Mouse (Mus musculus) lung, embryonic 15.5 days (tissue): ENCODE measurements at regions not wholly inside any gene's neighbourhood (a gene's known extent, or its start where the extent isn't known, plus 50 kb on each side); places are given as distances from the start of the nearest gene placed in this dataset.

ENCODE experiments used
- ATAC-seq: fragments of 200-750 bp; cut with Nextera tagmentation; 2 replicates; pipeline ENCODE4 v1.8.0; 2017; ENCODE audit warnings: moderate number of reproducible peaks, borderline replicate concordance; ENCODE audit not compliant: low FRiP score, low TSS enrichment; ENCODE audit errors: extremely low read depth
- H3K27ac ChIP-seq: fragments of 300-500 bp; sonication (generic); 2 replicates; pipeline ENCODE4 v1.5.1; 2015; ENCODE audit warnings: moderate library complexity, mild to moderate bottlenecking, inconsistent platforms
- H3K27me3 ChIP-seq: fragments of 300-500 bp; sonication (generic); 2 replicates; pipeline ENCODE4 v1.6.1; 2015; ENCODE audit warnings: inconsistent platforms
- H3K36me3 ChIP-seq: fragments of 300-500 bp; sonication (generic); 2 replicates; pipeline ENCODE4 v1.6.1; 2015; ENCODE audit warnings: inconsistent platforms
- H3K4me1 ChIP-seq: fragments of 300-500 bp; sonication (generic); 2 replicates; pipeline ENCODE4 v1.6.1; 2015; ENCODE audit warnings: inconsistent platforms
- H3K4me2 ChIP-seq: fragments of 300-500 bp; sonication (generic); 2 replicates; pipeline ENCODE4 v1.6.1; 2015; ENCODE audit warnings: inconsistent platforms, mild to moderate bottlenecking, moderate library complexity
- H3K4me3 ChIP-seq: fragments of 300-500 bp; sonication (generic); 2 replicates; pipeline ENCODE4 v1.5.1; 2015; ENCODE audit warnings: mild to moderate bottlenecking, inconsistent platforms
- H3K9ac ChIP-seq: fragments of 300-500 bp; sonication (generic); 2 replicates; pipeline ENCODE4 v1.6.1; 2015; ENCODE audit warnings: inconsistent platforms
- H3K9me3 ChIP-seq: fragments of 300-500 bp; sonication (generic); 2 replicates; pipeline ENCODE4 v1.6.1; 2016; ENCODE audit warnings: inconsistent platforms
- WGBS: fragments of 180-500 bp; shearing (Covaris S2); methylation state at CpG from one replicate; pipeline ENCODE4 v1.1.7; 2015; 5-methylcytosine and 5-hydroxymethylcytosine counted together

DNA sequence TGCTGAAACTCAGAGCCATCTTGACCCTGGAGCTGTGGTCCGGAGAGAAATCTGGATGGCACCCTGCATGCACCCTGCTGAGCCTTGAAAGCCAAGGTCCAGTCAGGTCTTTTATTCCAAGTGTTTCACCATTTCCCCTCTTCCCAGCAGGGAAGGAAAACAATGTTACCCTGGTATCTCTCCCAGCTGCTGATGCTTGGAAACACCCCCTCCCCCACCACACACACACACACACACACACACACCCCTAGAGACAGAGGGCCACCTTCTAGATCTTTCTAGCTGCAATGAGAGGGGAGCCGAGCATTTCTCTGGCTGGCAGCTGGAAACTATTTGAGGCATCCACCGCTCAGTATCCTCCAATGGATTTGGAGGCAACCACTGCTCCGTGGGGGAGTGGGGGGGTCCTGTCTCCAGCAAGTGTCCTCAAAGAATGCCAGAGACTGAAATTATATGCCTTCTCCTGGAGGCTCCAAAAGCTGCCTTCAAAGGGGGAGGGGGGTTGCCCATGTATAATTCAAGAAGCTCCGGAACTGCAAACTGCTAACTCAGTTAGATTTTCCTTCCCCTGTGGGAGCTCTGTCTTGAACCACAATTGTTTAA, 87.2 kb upstream of the Med13l start:
- ATAC-seq: no peak
- Histone ChIP-seq H3K27ac (no peak overlapping the region), H3K9ac (no peak overlapping the region)

GRCm38 (mm10) chr5:118476597-118476996, 83.9 kb upstream of the Med13l start:
- ATAC-seq: no peak
- no peaks in the 10 kb centered on the region for H3K36me3 ChIP-seq
- no peak overlapping the region for H3K4me2 ChIP-seq
- H3K9ac ChIP-seq: no peak overlapping the region
- H3K27ac ChIP-seq: no peak overlapping the region
- no peak overlapping the region for H3K4me3 ChIP-seq
- no peaks in the 10 kb centered on the region for H3K9me3 ChIP-seq
- H3K27me3 ChIP-seq: no peaks in the 10 kb centered on the region
- WGBS: 68% methylated on average over 5 of the region's 5 CpGs
- peaks cover 17% of the 10 kb centered on the region for H3K4me1 ChIP-seq

More for the DNA sequence above, 87.2 kb upstream of the Med13l start:
- peaks cover 17% of the 10 kb centered on the region for H3K4me1 ChIP-seq
- H3K27me3 ChIP-seq: no peaks in the 10 kb centered on the region
- 25% methylated on average over 5 of the region's 5 CpGs for WGBS
- H3K36me3 ChIP-seq: no peaks in the 10 kb centered on the region
- H3K4me2 ChIP-seq: no peak overlapping the region
- no peaks in the 10 kb centered on the region for H3K9me3 ChIP-seq
- H3K4me3 ChIP-seq: no peak overlapping the region

- WGBS: 55% methylated on average over 19 of the region's 19 CpGs
- ATAC-seq: no peak
- 0 out of 2 replicates have a peak overlapping the region, but pooled peaks have one; percentile 28 for H3K9ac ChIP-seq
These were observed 83.1 kb upstream of the Med13l start for GRCm38 (mm10) chr5:118477131-118478119.

DNA sequence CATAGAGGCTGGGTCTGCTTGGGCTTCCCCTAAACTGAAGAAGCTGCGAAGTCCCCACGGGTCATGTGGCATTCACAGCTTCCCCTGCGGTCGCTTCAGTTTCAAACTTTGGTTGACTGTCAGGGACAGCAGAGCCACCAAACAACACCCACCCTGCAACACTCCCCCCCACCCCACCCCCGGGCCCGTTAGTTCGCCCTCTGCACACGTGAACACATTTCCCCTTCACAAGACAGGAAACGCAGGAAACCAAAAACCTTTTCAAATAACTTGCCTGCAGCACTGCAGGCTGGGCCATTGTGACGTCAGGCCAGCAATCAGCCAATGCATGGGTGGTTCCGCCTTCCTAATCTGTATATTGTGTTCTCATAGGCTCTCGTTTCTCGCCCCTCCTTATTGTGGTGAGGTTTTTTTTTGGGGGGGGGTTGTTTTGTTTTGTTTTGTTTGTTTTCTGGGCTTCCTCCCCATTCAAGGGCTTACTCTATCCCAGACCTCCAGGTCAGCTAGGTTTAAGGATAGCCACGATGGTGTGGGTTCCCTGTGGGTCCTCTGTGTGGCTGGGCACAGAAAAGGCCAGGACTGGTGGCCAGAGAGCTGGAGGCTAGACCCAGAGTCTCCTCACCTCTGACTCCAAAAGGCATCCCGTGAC, 82.2 kb upstream of the Med13l start:
- Histone ChIP-seq H3K27ac (peak overlapping the region; percentile 38), H3K27me3 (no peaks in the 10 kb centered on the region), H3K4me1 (peaks cover 25% of the 10 kb centered on the region), H3K4me3 (peak overlapping the region; percentile 33), H3K4me2 (peak overlapping the region; percentile 62), H3K9ac (peak overlapping the region; percentile 28; the same call in 1 of the 2 replicates), H3K36me3 (no peaks in the 10 kb centered on the region), H3K9me3 (no peaks in the 10 kb centered on the region)
- WGBS: 8% methylated on average over 15 of the region's 15 CpGs
- ATAC-seq: peak; percentile 77; the same call in 1 of the 2 replicates

More at GRCm38 (mm10) chr5:118477131-118478119, 83.1 kb upstream of the Med13l start:
- no peaks in the 10 kb centered on the region for H3K27me3 ChIP-seq
- H3K9me3 ChIP-seq: no peaks in the 10 kb centered on the region
- H3K4me1 ChIP-seq: peaks cover 17% of the 10 kb centered on the region
- no peaks in the 10 kb centered on the region for H3K36me3 ChIP-seq
- H3K4me2 ChIP-seq: peak overlapping the region; percentile 62
- H3K4me3 ChIP-seq: peak overlapping the region; percentile 33
- H3K27ac ChIP-seq: no peak overlapping the region; the same call in 1 of the 2 replicates

GRCm38 (mm10) chr5:118480000-118480399, 80.5 kb upstream of the Med13l start:
- Histone ChIP-seq H3K27ac (no peak overlapping the region), H3K36me3 (no peaks in the 10 kb centered on the region), H3K4me3 (no peak overlapping the region), H3K27me3 (no peaks in the 10 kb centered on the region), H3K4me1 (peaks cover 31% of the 10 kb centered on the region), H3K9ac (no peak overlapping the region), H3K9me3 (no peaks in the 10 kb centered on the region), H3K4me2 (no peak overlapping the region)
- 62% methylated on average over 5 of the region's 5 CpGs for whole genome bisulfite sequencing
- no peak for ATAC-seq

DNA sequence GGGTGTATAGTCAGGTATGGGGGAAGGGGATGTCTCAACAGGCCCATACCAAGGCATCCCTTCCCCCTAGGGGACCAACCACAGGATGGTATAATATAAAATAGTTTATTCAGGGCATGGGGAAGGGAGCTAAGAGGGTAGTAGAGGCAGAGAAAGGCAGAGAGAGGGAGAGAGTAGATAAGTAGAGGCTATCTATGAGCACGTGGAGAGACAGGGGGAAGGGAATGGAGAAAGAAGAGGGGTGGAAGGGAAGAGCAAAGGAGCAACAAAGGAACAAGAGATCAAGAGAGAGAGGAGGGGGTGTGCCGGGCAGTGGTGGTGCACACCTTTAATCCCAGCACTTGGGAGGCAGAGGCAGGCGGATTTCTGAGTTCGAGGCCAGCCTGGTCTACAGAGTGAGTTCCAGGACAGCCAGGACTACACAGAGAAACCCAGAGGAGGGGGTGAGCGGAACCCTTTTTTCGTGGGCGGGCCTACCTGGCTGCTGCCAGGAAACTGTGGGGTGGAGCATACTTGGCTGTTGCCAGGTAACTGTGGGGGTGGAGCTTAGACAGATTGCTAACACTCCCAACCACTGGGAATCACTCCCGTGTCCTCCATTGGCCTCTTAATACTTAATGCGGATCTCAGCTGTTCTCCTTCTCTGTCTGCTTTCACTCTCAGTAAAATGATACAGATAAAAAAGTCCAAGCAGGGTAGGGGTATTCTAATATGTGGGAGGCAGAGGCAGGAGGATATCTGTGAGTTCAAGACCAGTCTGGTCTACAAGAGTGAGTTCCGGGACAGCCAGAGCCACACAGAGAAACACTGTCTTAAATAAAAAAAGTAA, 79.3 kb upstream of the Med13l start:
- no peak overlapping the region for H3K27ac ChIP-seq
- H3K27me3 ChIP-seq: no peaks in the 10 kb centered on the region
- no peak overlapping the region for H3K4me3 ChIP-seq
- 65% methylated on average over 10 of the region's 10 CpGs for WGBS
- peaks cover 30% of the 10 kb centered on the region for H3K4me1 ChIP-seq
- no peaks in the 10 kb centered on the region for H3K9me3 ChIP-seq
- no peak overlapping the region for H3K9ac ChIP-seq
- H3K36me3 ChIP-seq: no peaks in the 10 kb centered on the region
- H3K4me2 ChIP-seq: no peak overlapping the region
- ATAC-seq: no peak

- Histone ChIP-seq H3K27me3 (no peaks in the 10 kb centered on the region), H3K4me2 (no peak overlapping the region), H3K4me1 (peaks cover 25% of the 10 kb centered on the region), H3K9me3 (no peaks in the 10 kb centered on the region), H3K4me3 (no peak overlapping the region), H3K36me3 (no peaks in the 10 kb centered on the region), H3K9ac (no peak overlapping the region), H3K27ac (no peak overlapping the region)
- no peak for ATAC-seq
These were observed 78.8 kb upstream of the Med13l start for GRCm38 (mm10) chr5:118481794-118482049.

GRCm38 (mm10) chr5:118482598-118482997, 77.9 kb upstream of the Med13l start:
- Histone ChIP-seq H3K9me3 (no peaks in the 10 kb centered on the region), H3K4me1 (peaks cover 20% of the 10 kb centered on the region), H3K36me3 (no peaks in the 10 kb centered on the region), H3K4me3 (no peak overlapping the region), H3K27me3 (no peaks in the 10 kb centered on the region), H3K9ac (no peak overlapping the region), H3K27ac (no peak overlapping the region), H3K4me2 (no peak overlapping the region)
- no peak for ATAC-seq
- 42% methylated on average over 7 of the region's 7 CpGs for WGBS

- Histone ChIP-seq H3K4me2 (peak overlapping the region; percentile 10), H3K27ac (no peak overlapping the region), H3K9me3 (no peaks in the 10 kb centered on the region), H3K4me3 (no peak overlapping the region), H3K27me3 (no peaks in the 10 kb centered on the region), H3K4me1 (peaks cover 16% of the 10 kb centered on the region), H3K9ac (no peak overlapping the region), H3K36me3 (no peaks in the 10 kb centered on the region)
- WGBS: 12% methylated on average over 7 of the region's 7 CpGs
- ATAC-seq: no peak
These were observed 77.5 kb upstream of the Med13l start for GRCm38 (mm10) chr5:118483001-118483400.

GRCm38 (mm10) chr5:118483532-118483931, 76.9 kb upstream of the Med13l start:
- H3K9ac ChIP-seq: no peak overlapping the region
- no peak overlapping the region for H3K27ac ChIP-seq
- H3K36me3 ChIP-seq: no peaks in the 10 kb centered on the region
- H3K4me2 ChIP-seq: peak overlapping the region; percentile 10
- WGBS: 14% methylated on average over 8 of the region's 8 CpGs
- no peaks in the 10 kb centered on the region for H3K9me3 ChIP-seq
- H3K4me3 ChIP-seq: no peak overlapping the region
- H3K4me1 ChIP-seq: peaks cover 14% of the 10 kb centered on the region
- ATAC-seq: peak; percentile 44; the same call in 1 of the 2 replicates
- no peaks in the 10 kb centered on the region for H3K27me3 ChIP-seq

GRCm38 (mm10) chr5:118485191-118485590, 75.3 kb upstream of the Med13l start:
- 86% methylated on average over 8 of the region's 8 CpGs for WGBS
- no peak overlapping the region for H3K9ac ChIP-seq
- H3K36me3 ChIP-seq: no peaks in the 10 kb centered on the region
- no peak for ATAC-seq
- H3K27ac ChIP-seq: no peak overlapping the region
- H3K4me2 ChIP-seq: no peak overlapping the region
- no peaks in the 10 kb centered on the region for H3K27me3 ChIP-seq
- H3K4me1 ChIP-seq: peaks cover 14% of the 10 kb centered on the region
- H3K9me3 ChIP-seq: no peaks in the 10 kb centered on the region
- no peak overlapping the region for H3K4me3 ChIP-seq
